Comparison of ENCODE assay signal across 7 mouse cellular contexts in the genomic region with DNA sequence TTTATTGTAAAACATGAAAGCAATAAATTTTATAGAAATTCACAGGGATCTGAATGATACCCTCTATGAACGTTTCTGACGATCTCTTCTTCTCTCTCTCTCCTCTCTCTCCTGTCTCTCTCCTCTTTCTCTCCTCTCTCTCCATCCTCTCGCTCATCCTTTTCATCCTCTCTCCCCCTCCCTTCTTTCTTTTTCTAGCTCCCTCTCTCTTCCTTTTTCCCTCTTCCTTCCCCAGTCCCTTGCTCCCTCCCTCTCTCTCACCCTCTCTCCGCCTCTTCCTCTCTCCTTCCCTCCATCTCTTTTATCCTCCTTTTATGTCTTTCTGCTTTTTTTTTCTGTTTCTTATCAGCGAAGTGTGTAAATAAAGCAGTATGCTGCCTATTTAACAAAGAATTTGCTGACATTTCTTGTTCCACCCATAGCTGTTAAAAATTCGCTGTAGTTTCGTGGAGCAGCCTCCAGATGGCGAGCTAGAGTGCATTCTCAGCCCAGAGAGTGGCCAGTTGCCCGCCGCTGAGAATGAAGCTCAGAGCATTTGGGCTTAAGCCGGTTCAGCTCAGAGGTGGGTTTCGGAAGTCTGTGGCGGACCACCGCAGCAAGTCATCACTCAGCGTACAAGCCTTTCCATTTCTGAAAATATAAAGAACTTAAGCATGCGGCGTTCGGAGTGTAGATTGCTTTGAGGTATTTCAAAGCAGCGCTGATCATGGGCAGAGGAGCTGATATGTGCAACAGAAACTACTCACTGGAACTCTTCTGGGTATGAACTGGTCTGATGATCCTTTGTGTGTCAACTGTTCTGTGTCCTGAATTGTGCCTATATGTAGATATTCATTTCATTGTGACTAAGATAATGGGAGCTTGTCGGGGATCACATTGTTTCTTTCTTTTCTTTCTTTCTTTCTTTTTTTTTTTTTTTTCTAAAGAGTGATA. TPM values are rescaled to one million over a fixed set of nuclear protein-coding genes. Genes with fewer than 3 reads are reported as not detected.
DNase-seq lines count a peak whose midpoint lies in the region; ATAC-seq lines count a peak whose summit lies in the region.

No protein-coding gene starts in this region.

- H3K9ac ChIP-seq in intestine, embryonic 14.5 days (ENCODE audit: low read length): no peak overlapping the region
- peak overlapping the region; percentile 45; the same call in 1 of the 2 replicates for H3K9ac ChIP-seq in midbrain, embryonic 12.5 days (replicated peaks)

- H3K27ac ChIP-seq in intestine, embryonic 14.5 days (ENCODE audit: low read depth): no peak overlapping the region
- H3K27ac ChIP-seq in midbrain, embryonic 12.5 days (replicated peaks): no peak overlapping the region

- ATAC-seq in frontal cortex, adult (ENCODE audit: low TSS enrichment): peak; percentile 92
- 0 out of 2 replicates have a peak, but pooled peaks have one; percentile 53 for ATAC-seq in intestine, embryonic 14.5 days (replicated peaks; ENCODE audit: low FRiP score, low TSS enrichment, low read depth)
- peak; percentile 89 for ATAC-seq in midbrain, embryonic 12.5 days (ENCODE audit: low FRiP score, low read depth)

- no peaks in the 10 kb centered on the region for H3K4me1 ChIP-seq in intestine, embryonic 14.5 days (replicated peaks; ENCODE audit: control insufficient read depth, insufficient read depth, low read length)
- no peaks in the 10 kb centered on the region for H3K4me1 ChIP-seq in midbrain, embryonic 12.5 days

- peak overlapping the region; percentile 50 for H3K4me2 ChIP-seq in intestine, embryonic 14.5 days (ENCODE audit: low read length)
- peak overlapping the region; percentile 56 for H3K4me2 ChIP-seq in midbrain, embryonic 12.5 days (replicated peaks)

- peak; percentile 50 for DNase-seq in R1 (ENCODE audit: low read depth, low spot score)
- peak; percentile 69 for DNase-seq in cerebellum, adult 8-10 months
- DNase-seq in intestine, embryonic 14.5 days (ENCODE audit: low spot score): peak; percentile 87
- peak; percentile 74 for DNase-seq in left cerebral cortex, postnatal 4 days
- peak; percentile 57 for DNase-seq in telencephalon, adult 2 months (ENCODE audit: low read depth, low spot score)

- 0 out of 2 replicates have a peak, but pooled peaks cover 4% of the 10 kb centered on the region for H3K27me3 ChIP-seq in intestine, embryonic 14.5 days (replicated peaks; ENCODE audit: control insufficient read depth, insufficient read depth, low read length)
- H3K27me3 ChIP-seq in midbrain, embryonic 12.5 days: 0 out of 2 replicates have a peak, but pooled peaks cover 3% of the 10 kb centered on the region

- intact Hi-C loops in left cerebral cortex, postnatal 4 days (cut with DNase I): loop anchor here (5.0 kb wide), 1 partner anchor 1591 kb away; no protein-coding TSS in a partner anchor

- H3K9me3 ChIP-seq in intestine, embryonic 14.5 days (ENCODE audit: control insufficient read depth, low read length): no peaks in the 10 kb centered on the region
- no peaks in the 10 kb centered on the region for H3K9me3 ChIP-seq in midbrain, embryonic 12.5 days

- peak overlapping the region; percentile 28; the same call in 1 of the 2 replicates for H3K4me3 ChIP-seq in intestine, embryonic 14.5 days (ENCODE audit: low read depth, low read length)
- peak overlapping the region; percentile 39 for H3K4me3 ChIP-seq in midbrain, embryonic 12.5 days

- H3K36me3 ChIP-seq in intestine, embryonic 14.5 days (ENCODE audit: control insufficient read depth, insufficient read depth, low read length): no peaks in the 10 kb centered on the region
- H3K36me3 ChIP-seq in midbrain, embryonic 12.5 days: no peaks in the 10 kb centered on the region

- WGBS in intestine, embryonic 14.5 days: 12% methylated on average over 20 of the region's 20 CpGs
- WGBS in midbrain, embryonic 12.5 days: 9% methylated on average over 20 of the region's 20 CpGs

RNA-seq across cellular contexts. Expression of a gene that starts 8.5 kb away (rescaled TPM):
- polyA plus RNA-seq in intestine, embryonic 14.5 days (2014; fragmentation: Nextera tagmentation; extraction: Ambion mirVana): 0.66 and 0.74 TPM in 2 replicates
- 10 to 100 TPM; 49.0 TPM for total RNA-seq in left cerebral cortex, postnatal 4 days (2021)
- polyA plus RNA-seq in midbrain, embryonic 12.5 days (2016; fragmentation: Nextera tagmentation; extraction: Ambion mirVana): 4.6 and 5.5 TPM in 2 replicates
